ENCODE assay signal across 9 mouse cellular contexts in genomic region chr4:130389496-130389895, GRCm38 (mm10). TPM values are rescaled to one million over a fixed set of nuclear protein-coding genes. Genes with fewer than 3 reads are reported as not detected.
DNase-seq lines count a peak whose midpoint lies in the region; ATAC-seq lines count a peak whose summit lies in the region.
"Had no signal": no experiment of that assay in that cellular context is flagged by ENCODE, and none has a peak within 500 bp of the region (broad histone marks: within the 10 kb centered on the region; RNA-seq: fewer than 3 reads in every experiment).

No protein-coding gene starts in this region.

- no peaks in the 10 kb centered on the region for H3K9me3 ChIP-seq in midbrain, embryonic 10.5 days (replicated peaks)
- no peaks in the 10 kb centered on the region for H3K9me3 ChIP-seq in midbrain, embryonic 16.5 days (replicated peaks; ENCODE audit: control insufficient read depth, low read length, poor library complexity, severe bottlenecking)
- no peaks in the 10 kb centered on the region for H3K9me3 ChIP-seq in midbrain, embryonic 13.5 days
- no peaks in the 10 kb centered on the region for H3K9me3 ChIP-seq in limb, embryonic 10.5 days (replicated peaks)
- H3K9me3 ChIP-seq: embryonic facial prominence, embryonic 13.5 days had no signal

- peaks cover 17% of the 10 kb centered on the region for H3K4me1 ChIP-seq in midbrain, embryonic 10.5 days
- H3K4me1 ChIP-seq in midbrain, embryonic 16.5 days (ENCODE audit: control insufficient read depth, insufficient read depth, low read length), result no peaks in the 10 kb centered on the region
- H3K4me1 ChIP-seq in midbrain, embryonic 13.5 days (replicated peaks), result 0 out of 2 replicates have a peak, but pooled peaks cover 14% of the 10 kb centered on the region
- peaks cover 3% of the 10 kb centered on the region; the same call in 1 of the 2 replicates for H3K4me1 ChIP-seq in limb, embryonic 10.5 days
- H3K4me1 ChIP-seq: embryonic facial prominence, embryonic 13.5 days had no signal

- H3K27ac ChIP-seq in midbrain, embryonic 10.5 days (replicated peaks), result 0 out of 2 replicates have a peak overlapping the region, but pooled peaks have one; percentile 4
- H3K27ac ChIP-seq in midbrain, embryonic 16.5 days (ENCODE audit: low read length), result no peak overlapping the region
- peak overlapping the region; percentile 12; the same call in 1 of the 2 replicates for H3K27ac ChIP-seq in midbrain, embryonic 13.5 days
- no peak overlapping the region for H3K27ac ChIP-seq in limb, embryonic 10.5 days

- 79% methylated on average over 6 of the region's 6 CpGs for WGBS in midbrain, embryonic 10.5 days
- 60% methylated on average over 6 of the region's 6 CpGs for WGBS in midbrain, embryonic 16.5 days
- 66% methylated on average over 6 of the region's 6 CpGs for WGBS in midbrain, embryonic 13.5 days
- 93% methylated on average over 6 of the region's 6 CpGs for WGBS in limb, embryonic 10.5 days

- peaks cover 70% of the 10 kb centered on the region for H3K36me3 ChIP-seq in midbrain, embryonic 10.5 days
- peaks cover 11% of the 10 kb centered on the region for H3K36me3 ChIP-seq in midbrain, embryonic 16.5 days (ENCODE audit: control insufficient read depth, insufficient read depth, low read length)
- H3K36me3 ChIP-seq in midbrain, embryonic 13.5 days, result peaks cover 51% of the 10 kb centered on the region
- peaks cover 64% of the 10 kb centered on the region for H3K36me3 ChIP-seq in limb, embryonic 10.5 days

- H3K9ac ChIP-seq in midbrain, embryonic 16.5 days (ENCODE audit: low read depth, low read length), result no peak overlapping the region
- H3K9ac ChIP-seq in midbrain, embryonic 13.5 days (replicated peaks), result peak overlapping the region; percentile 21; the same call in 1 of the 2 replicates
- H3K9ac ChIP-seq: embryonic facial prominence, embryonic 13.5 days had no signal

- H3K27me3 ChIP-seq in midbrain, embryonic 10.5 days (ENCODE audit: low read depth, poor library complexity, severe bottlenecking), result no peaks in the 10 kb centered on the region
- no peaks in the 10 kb centered on the region for H3K27me3 ChIP-seq in midbrain, embryonic 16.5 days (ENCODE audit: control insufficient read depth, insufficient read depth, low read depth, low read length)
- no peaks in the 10 kb centered on the region for H3K27me3 ChIP-seq in midbrain, embryonic 13.5 days
- no peaks in the 10 kb centered on the region for H3K27me3 ChIP-seq in limb, embryonic 10.5 days (ENCODE audit: low read depth, poor library complexity, severe bottlenecking)
- H3K27me3 ChIP-seq: embryonic facial prominence, embryonic 13.5 days had no signal

- no peak for DNase-seq in midbrain, embryonic 10.5 days (ENCODE audit: low spot score)
- peak; percentile 57 for DNase-seq in cerebellum, adult 9-11 months
- DNase-seq in kidney, postnatal 10 days, result peak; percentile 82
- DNase-seq in thymus, postnatal 36 days, result no peak
- DNase-seq in limb, embryonic 10.5 days (ENCODE audit: low spot score), result no peak

- H3K4me3 ChIP-seq in midbrain, embryonic 10.5 days, result no peak overlapping the region
- no peak overlapping the region for H3K4me3 ChIP-seq in midbrain, embryonic 16.5 days (ENCODE audit: low read depth, low read length)
- no peak overlapping the region for H3K4me3 ChIP-seq in midbrain, embryonic 13.5 days (replicated peaks)
- H3K4me3 ChIP-seq in limb, embryonic 10.5 days, result no peak overlapping the region
- H3K4me3 ChIP-seq: embryonic facial prominence, embryonic 13.5 days had no signal

- no peak overlapping the region for H3K4me2 ChIP-seq in midbrain, embryonic 16.5 days (ENCODE audit: low read length)
- no peak overlapping the region for H3K4me2 ChIP-seq in midbrain, embryonic 13.5 days (replicated peaks)
- H3K4me2 ChIP-seq: embryonic facial prominence, embryonic 13.5 days had no signal

- no peak for ATAC-seq in midbrain, embryonic 16.5 days
- ATAC-seq in midbrain, embryonic 13.5 days, result no peak
- no peak for ATAC-seq in CD4-positive, CD25-positive, alpha-beta regulatory T cell, adult 4 months

RNA-seq across cellular contexts. Expression of gene Snrnp40, which starts 29.6 kb away (rescaled TPM):
- 226 and 229 TPM in 2 replicates for polyA plus RNA-seq in midbrain, embryonic 10.5 days (2016; fragmentation: Nextera tagmentation; extraction: Ambion mirVana)
- 84.2 and 94.5 TPM in 2 replicates for polyA plus RNA-seq in midbrain, embryonic 16.5 days (2015; fragmentation: Nextera tagmentation; extraction: Ambion mirVana)
- 138 and 145 TPM in 2 replicates for polyA plus RNA-seq in midbrain, embryonic 13.5 days (2015; fragmentation: Nextera tagmentation; extraction: Ambion mirVana)
- 10 to 100 TPM; 62.7 to 63.8 TPM for polyA plus RNA-seq in CD4-positive, CD25-positive, alpha-beta regulatory T cell, adult 4 months (2017; shearing (Covaris generic))
- 254 and 257 TPM in 2 replicates for polyA plus RNA-seq in limb, embryonic 10.5 days (2016; fragmentation: Nextera tagmentation; extraction: Ambion mirVana)

RNA-seq across cellular contexts. Expression of gene Zcchc17, which starts 29.8 kb away (rescaled TPM):
- polyA plus RNA-seq in midbrain, embryonic 10.5 days (2016; fragmentation: Nextera tagmentation; extraction: Ambion mirVana), result 69.2 and 73.3 TPM in 2 replicates
- 85.9 and 91.3 TPM in 2 replicates for polyA plus RNA-seq in midbrain, embryonic 16.5 days (2015; fragmentation: Nextera tagmentation; extraction: Ambion mirVana)
- polyA plus RNA-seq in midbrain, embryonic 13.5 days (2015; fragmentation: Nextera tagmentation; extraction: Ambion mirVana), result 84.6 and 87.4 TPM in 2 replicates
- 10 to 100 TPM; 63.4 to 82.4 TPM for polyA plus RNA-seq in CD4-positive, CD25-positive, alpha-beta regulatory T cell, adult 4 months (2017; shearing (Covaris generic))
- 72.9 and 73.5 TPM in 2 replicates for polyA plus RNA-seq in limb, embryonic 10.5 days (2016; fragmentation: Nextera tagmentation; extraction: Ambion mirVana)

Comparison
In these comparisons a context has a peak if more than half of its experiments do, and no peak if none do; other contexts are left out.
1. H3K27ac ChIP-seq: peak in midbrain, embryonic 10.5 days (single experiment) and midbrain, embryonic 13.5 days (single experiment); none in midbrain, embryonic 16.5 days (single experiment) and limb, embryonic 10.5 days (single experiment).
2. DNase-seq: peak in cerebellum, adult 9-11 months (single experiment) and kidney, postnatal 10 days (single experiment); none in midbrain, embryonic 10.5 days (single experiment), thymus, postnatal 36 days (0 of 2) and limb, embryonic 10.5 days (single experiment).